Mouse (Mus musculus) lung, postnatal 0 days (tissue): ENCODE measurements at regions not wholly inside any gene's neighbourhood (a gene's known extent, or its start where the extent isn't known, plus 50 kb on each side); places are given as distances from the start of the nearest gene placed in this dataset.

Experiments used
- ATAC-seq: fragments of 200-750 bp; cut with Nextera tagmentation; 2 replicates; pipeline ENCODE4 v1.8.0; 2017; ENCODE audit warnings: moderate library complexity
- DNase-seq: peaks from one replicate; pipeline ENCODE4 v3.0.0-alpha.2; 2016; ENCODE audit warnings: low spot score
- H3K27ac ChIP-seq: fragments of 300-500 bp; sonication (generic); 2 replicates; pipeline ENCODE4 v1.5.1; 2014; ENCODE audit warnings: antibody characterized with exemption, mild to moderate bottlenecking, low read length, mixed read lengths
- H3K27me3 ChIP-seq: fragments of 300-500 bp; sonication (generic); replicated peaks from 2 replicates; pipeline ENCODE4 v1.6.1; 2014; ENCODE audit warnings: low read length, mixed read lengths; ENCODE audit not compliant: insufficient read depth
- H3K36me3 ChIP-seq: fragments of 300-500 bp; sonication (generic); 2 replicates; pipeline ENCODE4 v1.6.1; 2014; ENCODE audit warnings: low read length, mixed read lengths; ENCODE audit not compliant: insufficient read depth
- H3K4me1 ChIP-seq: fragments of 300-500 bp; sonication (generic); 2 replicates; pipeline ENCODE4 v1.6.1; 2014; ENCODE audit warnings: antibody characterized with exemption, low read depth, low read length, mixed read lengths; ENCODE audit not compliant: insufficient read depth
- H3K4me2 ChIP-seq: fragments of 300-500 bp; sonication (generic); replicated peaks from 2 replicates; pipeline ENCODE4 v1.6.1; 2014; ENCODE audit warnings: low read depth, mild to moderate bottlenecking, low read length, moderate library complexity, mixed read lengths
- H3K4me3 ChIP-seq: fragments of 300-500 bp; sonication (generic); 2 replicates; pipeline ENCODE4 v1.5.1; 2014; ENCODE audit warnings: low read depth, low read length
- H3K9ac ChIP-seq: fragments of 300-500 bp; sonication (generic); replicated peaks from 2 replicates; pipeline ENCODE4 v1.6.1; 2014; ENCODE audit warnings: low read depth, mild to moderate bottlenecking
- H3K9me3 ChIP-seq: fragments of 300-500 bp; sonication (generic); 2 replicates; pipeline ENCODE4 v1.6.1; 2016; ENCODE audit warnings: low read length, mixed read lengths
- CTCF ChIP-seq: IDR thresholded peaks from 2 replicates; pipeline ENCODE4 v1.5.1; 2016; ENCODE audit warnings: antibody characterized with exemption, mild to moderate bottlenecking
- EP300 ChIP-seq: IDR thresholded peaks from 2 replicates; pipeline ENCODE4 v1.6.1; 2016; ENCODE audit warnings: antibody characterized with exemption, mild to moderate bottlenecking, control low read depth
- WGBS: fragments of 180-500 bp; shearing (Covaris S2); extraction: QIAGEN DNeasy Blood & Tissue Kit; methylation state at CpG from one replicate; pipeline ENCODE4 v1.1.7; 2014; 5-methylcytosine and 5-hydroxymethylcytosine counted together

GRCm38 (mm10) chr17:67440961-67441360 is 86.7 kb upstream of the Ptprm start:
- Histone ChIP-seq H3K36me3 (no peaks in the 10 kb centered on the region), H3K4me3 (no peak overlapping the region), H3K27ac (no peak overlapping the region), H3K27me3 (no peaks in the 10 kb centered on the region), H3K4me2 (no peak overlapping the region), H3K9me3 (no peaks in the 10 kb centered on the region), H3K9ac (no peak overlapping the region), H3K4me1 (no peaks in the 10 kb centered on the region)
- 75% methylated on average over 2 of the region's 2 CpGs for WGBS
- ATAC-seq = no peak
- DNase-seq = no peak
- TF ChIP-seq CTCF (no peak), EP300 (no peak)

GRCm38 (mm10) chr17:67419956-67420711 is 65.9 kb upstream of the Ptprm start:
- ATAC-seq (no peak), DNase-seq (no peak)

GRCm38 (mm10) chr17:67412546-67413250 is 58.4 kb upstream of the Ptprm start:
- Histone ChIP-seq H3K27ac (no peak overlapping the region), H3K4me3 (no peak overlapping the region), H3K36me3 (no peaks in the 10 kb centered on the region), H3K4me2 (no peak overlapping the region), H3K27me3 (no peaks in the 10 kb centered on the region), H3K9me3 (no peaks in the 10 kb centered on the region), H3K4me1 (no peaks in the 10 kb centered on the region; the same call in 1 of the 2 replicates), H3K9ac (no peak overlapping the region)
- no peak for ATAC-seq
- TF ChIP-seq EP300 (no peak), CTCF (no peak)
- 66% methylated on average over 8 of the region's 8 CpGs for WGBS
- no peak for DNase-seq

More at GRCm38 (mm10) chr17:67419956-67420711, 65.9 kb upstream of the Ptprm start:
- Histone ChIP-seq H3K9ac (no peak overlapping the region), H3K4me3 (no peak overlapping the region), H3K9me3 (no peaks in the 10 kb centered on the region), H3K4me2 (no peak overlapping the region), H3K36me3 (no peaks in the 10 kb centered on the region), H3K4me1 (no peaks in the 10 kb centered on the region), H3K27me3 (no peaks in the 10 kb centered on the region), H3K27ac (no peak overlapping the region)
- TF ChIP-seq EP300 = no peak
- no peak for TF ChIP-seq CTCF
- 64% methylated on average over 4 of the region's 4 CpGs for WGBS

GRCm38 (mm10) chr17:67409911-67410310 is 55.7 kb upstream of the Ptprm start:
- no peaks in the 10 kb centered on the region for H3K27me3 ChIP-seq
- H3K4me3 ChIP-seq = no peak overlapping the region
- ATAC-seq (no peak), DNase-seq (no peak)
- H3K36me3 ChIP-seq = no peaks in the 10 kb centered on the region
- no peak overlapping the region for H3K9ac ChIP-seq
- WGBS = 62% methylated on average over 2 of the region's 2 CpGs
- H3K4me1 ChIP-seq = no peaks in the 10 kb centered on the region; the same call in 1 of the 2 replicates
- no peak overlapping the region for H3K4me2 ChIP-seq
- H3K9me3 ChIP-seq = no peaks in the 10 kb centered on the region
- TF ChIP-seq EP300 = no peak
- H3K27ac ChIP-seq = no peak overlapping the region

DNA sequence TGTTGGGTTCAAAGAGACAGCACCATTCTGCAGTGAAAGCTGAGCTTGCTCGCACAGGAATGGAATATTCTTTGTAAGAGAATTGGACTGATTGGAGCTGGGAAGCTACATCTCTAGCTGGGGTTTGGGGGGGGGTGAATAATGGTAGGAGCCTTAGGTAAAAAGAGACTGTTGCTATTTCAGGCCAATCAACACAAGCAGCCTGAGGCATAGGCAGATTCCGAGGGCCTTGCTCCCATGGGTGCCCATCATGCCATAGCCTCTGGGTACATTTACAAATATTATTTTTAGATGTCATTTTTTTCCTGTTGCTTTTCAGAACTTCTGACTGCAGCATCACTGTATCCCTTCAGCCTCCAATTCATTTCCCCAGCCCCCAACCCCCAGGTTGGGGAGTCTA is 51.7 kb upstream of the Ptprm start:
- no peak for TF ChIP-seq EP300
- TF ChIP-seq CTCF = no peak
- Histone ChIP-seq H3K4me3 (no peak overlapping the region), H3K9ac (no peak overlapping the region), H3K27me3 (no peaks in the 10 kb centered on the region), H3K9me3 (no peaks in the 10 kb centered on the region), H3K4me2 (no peak overlapping the region), H3K27ac (no peak overlapping the region), H3K36me3 (no peaks in the 10 kb centered on the region), H3K4me1 (no peaks in the 10 kb centered on the region; the same call in 1 of the 2 replicates)
- ATAC-seq (no peak), DNase-seq (no peak)
- WGBS = 85% methylated on average over 2 of the region's 2 CpGs
